Mouse (Mus musculus) gastrocnemius, postnatal 36 days (tissue): ENCODE measurements around the gene Tmem238. TPM values are rescaled to one million over a fixed set of nuclear protein-coding genes. Genes with fewer than 3 reads are reported as not detected.
A peak's percentile ranks its signal among the peaks of the same experiment; 100 is the strongest.

Experiments
- DNase-seq, 2 experiments: peaks; one replicate each; pipeline ENCODE4 v3.0.0; 2022
- intact Hi-C: fragments of 180-260 bp; cut with DNase I; formaldehyde crosslinking; loops from one replicate; pipeline ENCODE4 v1.15.1; 2025
- total RNA-seq, 2 experiments: library from RNA; stranded (reverse); gene quantifications; 2 replicates each; pipeline ENCODE4 v1.2.3; 2021

Gene Tmem238
- total RNA-seq, 2 experiments from 2014 or later: 7.9 to 9.5 TPM

DNA sequence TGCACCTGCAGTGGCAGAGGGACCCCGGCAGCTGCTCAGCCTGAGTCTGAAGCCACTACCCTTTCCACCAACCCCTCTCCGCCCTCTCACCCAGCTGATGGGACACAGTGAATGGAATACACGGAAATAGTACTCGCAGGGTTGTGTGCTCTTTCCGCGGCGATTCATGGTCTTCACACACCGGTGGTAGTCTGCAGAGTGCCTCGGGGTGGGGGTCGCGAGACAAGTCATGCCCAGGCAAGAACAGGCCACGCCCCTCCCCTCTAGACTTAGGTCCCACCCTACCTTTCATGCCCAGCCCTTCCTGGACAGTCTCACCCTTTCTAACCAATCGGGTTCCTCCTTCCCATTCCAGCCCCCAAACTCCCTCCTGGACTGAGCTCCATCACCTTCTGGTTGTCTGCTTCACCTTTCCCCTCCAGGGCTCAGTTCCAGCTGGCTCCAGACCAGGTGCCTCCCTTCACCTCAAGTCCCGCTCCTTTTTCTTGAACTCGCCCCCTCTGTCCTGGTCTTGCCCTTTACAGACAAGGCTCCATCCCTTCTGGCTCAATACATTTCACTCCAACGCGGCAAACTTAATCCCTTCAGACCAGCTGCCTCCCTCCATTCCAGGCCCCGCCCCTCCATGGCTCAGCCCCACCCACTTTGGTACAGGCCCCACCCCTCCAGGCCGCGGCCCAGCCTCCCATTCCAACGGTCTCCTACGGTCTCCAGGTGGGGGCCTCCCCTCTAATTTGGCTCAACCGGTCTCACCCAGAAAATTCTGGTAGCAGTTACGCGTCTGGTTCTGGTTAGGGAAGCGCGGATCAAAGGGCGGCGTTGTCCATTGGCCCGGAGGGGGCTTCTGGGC, 37.3 kb downstream of the Tmem238 start:
- intact Hi-C loops: no loop called here
- DNase-seq: no peak

DNA sequence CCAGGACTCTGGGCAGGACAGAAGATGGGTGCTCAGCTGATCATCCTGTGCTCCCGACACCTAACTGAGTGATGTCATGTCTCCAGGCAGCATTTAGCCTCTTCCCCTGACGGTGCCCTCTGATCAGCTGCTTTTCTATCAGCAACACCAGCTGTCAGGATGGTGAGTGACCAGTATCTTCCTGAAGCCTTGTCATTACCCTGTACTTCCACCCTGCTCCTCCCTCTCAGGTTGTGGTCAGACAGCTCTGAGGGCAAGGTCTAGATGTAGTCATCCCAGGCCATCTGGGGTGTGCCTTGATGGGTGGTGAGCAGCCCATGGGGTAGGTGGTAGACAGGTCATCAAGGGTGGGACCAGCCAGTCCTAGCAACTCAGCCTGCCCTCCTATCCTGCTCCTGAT, 40.3 kb downstream of the Tmem238 start:
- DNase-seq: no peak
- intact Hi-C loops: no loop called here

DNA sequence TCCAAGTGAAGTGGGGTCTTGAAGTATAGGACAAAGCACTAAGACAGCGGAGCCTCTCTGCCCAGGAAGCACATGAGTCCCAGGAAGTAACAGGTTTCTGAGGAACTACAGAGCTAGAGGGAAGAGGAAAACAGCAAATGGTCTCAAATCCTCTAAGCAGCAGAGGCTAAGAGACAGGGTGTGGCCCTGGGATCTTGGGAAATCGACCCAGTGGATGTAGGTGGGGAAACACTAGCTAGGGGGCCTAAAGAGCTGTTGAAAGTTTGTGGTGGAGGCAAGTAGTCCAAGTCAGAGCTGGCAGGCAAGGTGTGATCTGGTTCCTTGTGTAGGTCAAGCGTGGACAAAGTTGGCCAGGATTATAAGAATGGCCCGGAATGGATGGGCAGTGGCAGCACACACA, 41.1 kb downstream of the Tmem238 start:
- DNase-seq: no peak
- intact Hi-C loops: no loop called here

DNA sequence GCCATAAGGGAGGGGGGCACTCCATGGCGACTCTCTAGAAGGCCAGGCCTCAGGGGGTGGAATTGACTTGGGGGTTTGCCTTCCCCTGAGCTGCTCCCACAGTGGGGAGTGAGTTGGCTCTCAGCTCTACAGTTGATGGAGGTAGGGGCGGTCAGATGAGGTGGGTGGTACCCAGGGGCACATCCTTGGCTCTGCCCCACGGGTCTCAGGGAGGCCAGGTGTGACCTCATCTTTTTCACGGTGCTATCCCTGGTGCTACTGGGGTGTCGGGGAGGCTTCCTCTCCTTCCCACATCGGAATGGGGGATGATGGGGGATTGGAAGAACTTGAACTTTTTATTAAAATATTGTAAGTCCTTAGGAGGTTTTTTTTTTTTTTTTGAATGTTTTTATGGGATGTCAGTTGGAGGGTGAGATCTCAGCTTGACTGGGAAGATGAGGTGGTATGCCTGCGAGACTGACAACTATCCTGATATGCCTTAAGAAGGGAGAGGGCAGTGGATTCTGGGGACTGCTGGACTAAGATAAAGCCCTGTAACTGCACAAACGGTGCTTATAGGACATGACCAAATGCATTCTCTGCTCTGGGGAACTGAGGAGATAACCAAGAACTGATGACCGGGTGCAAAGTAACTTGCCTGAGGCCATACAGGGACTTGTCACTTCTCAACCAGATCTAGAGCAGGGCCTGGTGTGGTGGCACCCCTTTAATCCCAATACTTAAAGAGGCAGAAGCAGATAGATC, 42.1 kb downstream of the Tmem238 start:
- no peak for DNase-seq
- intact Hi-C loops: no loop called here

DNA sequence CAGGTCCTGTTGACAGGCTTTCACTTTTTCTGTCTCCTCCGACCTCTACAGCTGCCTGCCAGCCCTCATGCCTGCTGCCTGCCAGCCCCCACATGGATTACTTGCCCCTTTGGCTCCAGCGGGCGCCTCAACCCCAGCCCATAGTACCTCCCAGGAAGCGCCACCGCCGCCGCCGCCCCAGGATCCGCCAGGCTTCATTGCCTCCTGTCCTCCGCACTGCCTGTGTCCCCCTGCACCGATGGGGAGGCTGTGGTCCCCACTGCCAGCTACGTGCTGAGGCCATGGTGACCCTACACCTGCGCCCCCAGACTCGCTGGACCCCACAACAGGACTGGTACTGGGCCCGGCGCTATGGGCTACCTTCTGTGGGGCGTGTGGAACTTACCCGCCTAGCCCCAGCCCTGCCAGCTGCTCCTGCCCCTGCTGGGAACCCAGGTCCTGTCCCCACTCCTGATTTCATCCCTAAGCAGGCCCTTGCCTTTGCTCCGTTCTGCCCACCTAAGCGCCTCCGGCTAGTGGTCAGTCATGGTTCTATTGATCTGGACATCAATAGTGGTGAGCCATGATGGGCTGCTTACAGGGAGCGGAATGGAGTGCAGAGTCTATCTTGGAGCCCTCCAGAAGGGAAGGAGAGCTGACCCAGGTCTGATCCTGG, 43.0 kb downstream of the Tmem238 start:
- intact Hi-C loops: no loop called here
- DNase-seq: no peak

DNA sequence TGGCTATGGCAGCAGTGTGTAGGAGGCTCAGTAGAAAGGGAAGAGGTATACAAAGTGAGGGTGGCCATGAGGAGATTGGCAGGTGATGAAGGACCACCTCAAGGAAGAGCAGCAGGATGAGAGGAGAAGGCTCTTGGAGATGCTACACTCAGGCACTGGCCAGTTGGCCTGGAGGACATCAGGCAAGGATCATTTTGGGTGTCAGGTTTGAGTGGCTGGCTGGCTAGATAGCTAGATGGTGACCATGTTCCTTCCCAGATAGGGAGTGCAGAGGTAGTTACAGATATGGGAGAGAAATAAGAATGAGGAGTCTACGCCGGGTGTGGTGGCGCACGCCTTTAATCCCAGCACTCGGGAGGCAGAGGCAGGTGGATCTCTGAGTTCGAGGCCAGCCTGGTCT, 44.6 kb downstream of the Tmem238 start:
- intact Hi-C loops: no loop called here

DNA sequence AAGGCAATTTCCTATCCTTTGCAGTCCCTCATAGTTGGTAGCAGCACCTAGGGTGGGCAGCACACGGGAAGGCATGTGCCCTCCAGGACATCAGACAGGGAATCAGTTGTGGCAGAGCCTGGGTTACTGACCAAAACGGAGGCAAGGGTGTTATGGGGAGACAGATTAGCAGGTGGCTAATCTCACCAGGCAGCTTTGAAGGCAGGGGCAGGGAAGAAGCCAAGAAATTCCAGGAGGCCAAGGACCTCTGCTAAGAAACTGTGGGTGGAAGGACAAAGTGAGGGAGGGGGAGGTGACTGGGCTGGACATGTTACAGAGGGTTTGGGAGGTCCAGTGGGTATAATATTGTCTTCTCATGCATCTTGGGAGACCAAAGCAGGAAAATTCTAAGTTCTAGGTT, 46.1 kb downstream of the Tmem238 start:
- DNase-seq: no peak
- intact Hi-C loops: no loop called here

More for the DNA sequence above, 44.6 kb downstream of the Tmem238 start:
- no peak for DNase-seq

DNA sequence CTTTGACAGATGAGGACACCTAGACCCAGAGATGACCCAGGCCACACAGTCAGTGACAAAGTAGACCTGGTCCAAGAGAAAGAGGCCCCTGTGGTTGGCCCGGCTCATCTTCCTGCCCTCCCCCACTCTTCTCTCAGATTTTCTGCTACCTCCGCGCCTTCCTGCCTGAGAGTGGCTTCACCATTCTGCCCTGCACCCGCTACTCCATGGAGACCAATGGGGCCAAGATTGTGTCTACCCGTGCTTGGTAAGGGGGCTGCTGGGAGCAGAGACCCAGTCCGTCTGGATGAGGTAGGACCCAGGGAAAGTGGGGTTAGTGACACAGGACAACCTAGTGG, 47.0 kb downstream of the Tmem238 start:
- intact Hi-C loops: no loop called here
- DNase-seq: no peak

DNA sequence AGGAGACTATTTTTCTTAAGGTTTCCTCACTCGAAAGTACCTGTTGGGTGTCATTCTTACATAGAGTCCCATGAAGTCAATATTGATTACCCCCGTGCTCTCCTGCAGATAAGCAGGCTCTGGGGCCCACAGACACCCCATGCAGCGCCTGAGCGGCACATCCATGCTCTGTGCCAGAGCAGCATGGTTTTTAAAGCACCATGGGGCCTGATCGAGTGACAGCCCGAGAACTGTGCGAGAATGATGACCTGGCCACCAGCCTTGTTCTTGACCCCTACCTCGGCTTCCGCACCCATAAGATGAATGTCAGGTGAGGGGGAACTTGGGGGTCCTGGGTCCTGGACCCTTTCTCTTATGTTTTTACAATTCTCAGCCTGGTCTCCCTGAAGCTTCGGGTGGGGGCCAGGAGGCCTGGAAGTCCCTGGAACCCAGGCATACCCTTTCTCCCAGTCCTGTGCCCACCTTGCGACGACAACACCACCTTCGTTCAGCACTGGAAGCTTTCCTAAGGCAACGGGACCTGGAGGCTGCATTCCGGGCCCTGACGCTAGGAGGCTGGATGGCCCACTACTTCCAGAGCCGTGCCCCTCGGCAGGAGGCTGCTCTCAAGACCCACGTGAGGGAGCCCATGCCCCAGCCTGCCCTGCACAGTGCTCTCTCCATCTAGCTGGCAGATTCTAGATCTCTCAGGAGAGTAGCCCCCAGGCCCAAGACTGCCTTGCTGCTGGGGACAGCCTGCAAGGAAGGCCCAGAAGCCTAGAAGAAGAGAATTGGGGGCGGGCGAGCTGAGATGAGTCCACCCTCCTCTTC, 47.6 kb downstream of the Tmem238 start:
- intact Hi-C loops: loop anchor here (2.0 kb wide), 2 partner anchors 47 to 57 kb away; partner anchors contain the start of genes Hspbp1 and Tmem238
- DNase-seq: no peak

DNA sequence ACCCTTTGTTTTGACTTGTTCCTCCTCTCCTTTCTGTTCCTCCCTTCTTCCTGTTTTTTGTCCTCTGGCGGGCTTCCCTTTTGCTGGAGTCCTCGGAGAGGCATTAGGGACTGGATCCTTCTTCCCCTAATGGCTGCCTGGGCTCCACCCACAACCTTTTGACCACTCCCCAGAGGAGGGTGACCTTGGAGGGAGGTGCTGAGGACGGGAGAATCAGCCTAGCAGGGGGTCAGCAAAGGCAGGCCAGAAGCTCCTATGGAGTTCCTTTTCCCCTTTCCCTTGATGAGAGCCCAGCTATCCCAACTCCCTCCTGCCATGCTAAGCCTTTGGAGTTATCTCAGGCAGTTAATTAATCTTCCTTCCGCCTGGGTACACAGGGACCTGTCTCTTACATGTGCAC, 48.3 kb downstream of the Tmem238 start:
- peak; percentile 43 to 58 for DNase-seq
- intact Hi-C loops: loop anchor here (2.0 kb wide), 2 partner anchors 48 to 56 kb away; partner anchors contain the start of genes Hspbp1 and Tmem238

DNA sequence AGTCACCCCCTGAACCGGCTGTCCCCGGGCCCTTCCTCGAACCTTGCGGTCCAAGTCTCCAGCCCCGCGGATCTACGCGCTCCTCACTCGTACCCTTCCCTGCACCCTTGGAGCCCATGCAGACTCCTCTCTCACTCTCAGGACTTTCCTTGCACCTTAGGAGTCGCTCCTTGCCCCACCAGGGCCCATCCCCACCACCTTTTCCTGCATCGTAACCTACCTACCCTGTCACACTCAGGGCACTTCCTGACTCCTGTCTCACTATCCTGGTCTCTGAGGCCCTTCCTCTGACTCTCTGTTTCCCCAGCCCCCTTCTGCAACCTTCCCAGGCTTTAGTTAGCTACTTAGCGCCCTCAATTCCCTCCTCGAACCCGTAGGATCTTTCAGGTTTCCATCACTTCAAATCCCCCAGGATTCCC, 49.1 kb downstream of the Tmem238 start:
- intact Hi-C loops: loop anchor here (2.0 kb wide), 2 partner anchors 48 to 56 kb away; partner anchors contain the start of genes Hspbp1 and Tmem238
- no peak for DNase-seq

DNA sequence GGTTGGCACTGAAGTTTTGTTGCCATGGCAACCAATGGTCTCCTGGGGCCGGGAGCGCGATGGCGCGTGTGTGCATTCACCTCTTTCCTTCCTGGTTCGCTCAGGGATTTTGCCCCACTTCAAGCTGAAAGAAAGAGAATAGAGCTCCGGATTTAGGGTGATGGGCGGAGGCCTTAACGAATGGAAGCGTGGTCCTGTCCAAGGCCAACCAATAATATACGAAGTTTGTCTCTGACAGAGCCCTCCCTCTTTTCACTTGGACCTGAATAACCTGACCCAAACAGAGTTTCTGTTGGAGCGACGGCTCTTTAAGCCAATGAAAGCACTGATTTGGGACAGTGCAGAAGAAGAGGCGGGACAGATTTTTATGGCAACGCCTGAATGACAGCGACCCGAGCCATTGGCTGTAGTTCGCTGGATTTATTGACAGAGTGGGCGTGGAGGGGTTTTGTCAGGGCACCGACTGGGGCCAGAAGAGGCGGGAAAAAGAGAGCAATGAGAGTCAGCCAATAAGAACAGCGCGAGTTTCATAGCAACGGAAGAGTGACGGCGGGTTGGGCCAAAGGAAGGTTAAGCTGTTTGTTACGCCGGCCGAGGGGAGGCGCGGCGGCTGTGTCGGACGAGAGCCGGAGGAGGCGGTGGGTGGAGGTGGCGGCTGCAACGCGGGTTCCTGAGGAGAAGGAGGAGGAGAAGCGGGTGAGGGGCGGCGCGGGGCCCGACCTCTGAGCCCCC, 49.7 kb downstream of the Tmem238 start, which contains the start of gene Kmt5c:
TSS of gene Kmt5c (plus strand) at position 572 of the 732 bp plus-strand sequence.
- DNase-seq: peak; percentile 94 to 96

DNA sequence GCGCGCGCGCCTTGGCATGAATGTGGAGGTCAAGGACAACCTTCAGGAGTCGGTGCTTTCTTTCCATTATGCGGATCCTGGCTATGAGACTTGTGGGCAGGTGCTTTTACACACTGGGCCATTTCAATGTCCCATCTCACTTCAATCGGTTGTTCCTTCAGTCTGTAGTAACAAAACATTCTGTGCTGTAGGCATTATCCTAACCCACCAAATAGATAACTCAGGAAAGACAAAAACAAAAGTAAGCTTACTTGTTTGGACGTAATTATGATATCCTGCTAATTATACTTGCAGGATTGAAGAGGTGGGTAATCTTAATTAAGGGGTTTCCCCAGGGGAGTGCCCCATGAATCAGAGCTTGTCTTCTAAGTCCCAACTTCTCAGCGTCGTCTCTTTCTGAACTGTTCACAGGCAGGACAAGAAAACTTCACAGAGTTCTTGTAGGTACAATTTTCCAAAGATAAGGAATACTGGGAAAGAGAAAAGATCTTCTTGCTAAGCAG, 50.4 kb downstream of the Tmem238 start:
- DNase-seq: no peak
- intact Hi-C loops: no loop called here

More for the DNA sequence above, 49.7 kb downstream of the Tmem238 start, which contains the start of gene Kmt5c:
- intact Hi-C loops: loop anchor here (2.0 kb wide), 2 partner anchors 49 to 55 kb away; partner anchors contain the start of genes Hspbp1 and Tmem238

Other genes starting within 250 kb of the Tmem238 start
- gene Syt5, start 242.1 kb downstream of the Tmem238 start, total RNA-seq: not detected
- gene Ptprh, start 185.6 kb downstream of the Tmem238 start, total RNA-seq: not detected
- gene Tmem86b, start 158.2 kb downstream of the Tmem238 start, total RNA-seq: 1 to 10 TPM; 2.5 to 3.2 TPM
- gene Ppp6r1, start 130.6 kb downstream of the Tmem238 start, total RNA-seq: 10 to 100 TPM; 40.2 to 42.4 TPM
- gene Hspbp1, start 104.6 kb downstream of the Tmem238 start, total RNA-seq: 10 to 100 TPM; 22.4 to 24.9 TPM
- 1 to 10 TPM in 1 of 2 experiments, under 1 TPM in 1; 0.54 to 1.6 TPM for gene Brsk1, start 99.1 kb downstream of the Tmem238 start, total RNA-seq
- not detected for gene Tmem150b, start 64.4 kb downstream of the Tmem238 start, total RNA-seq
- 10 to 100 TPM in 1 of 2 experiments, 1 to 10 TPM in 1; 9.7 to 10.5 TPM for gene Kmt5c, start 49.5 kb downstream of the Tmem238 start, total RNA-seq
- 1 to 10 TPM; 1.4 to 1.9 TPM for gene Cox6b2, start 36.6 kb downstream of the Tmem238 start, total RNA-seq
- gene Fam71e2, start 18.4 kb downstream of the Tmem238 start, total RNA-seq: not detected
- not detected for gene Il11, start 6.8 kb downstream of the Tmem238 start, total RNA-seq
- gene Tmem190, start 6.7 kb downstream of the Tmem238 start, total RNA-seq: not detected
- 100 to 1,000 TPM; 431 to 514 TPM for gene Rpl28, start 3.2 kb upstream of the Tmem238 start, total RNA-seq
- 10 to 100 TPM; 70.3 to 83.7 TPM for gene Ube2s, start 22.9 kb upstream of the Tmem238 start, total RNA-seq
- gene Shisa7, start 55.0 kb upstream of the Tmem238 start, total RNA-seq: not detected
- 1 to 10 TPM; 3.6 to 3.8 TPM for gene Isoc2b, start 80.6 kb upstream of the Tmem238 start, total RNA-seq
- 10 to 100 TPM; 21.0 to 28.3 TPM for gene Isoc2a, start 87.5 kb upstream of the Tmem238 start, total RNA-seq
- gene Gm36210, start 116.9 kb upstream of the Tmem238 start, total RNA-seq: under 1 TPM; 0.20 TPM
- gene Zfp628, start 125.6 kb upstream of the Tmem238 start, total RNA-seq: 1 to 10 TPM; 8.9 TPM
- gene Nat14, start 132.4 kb upstream of the Tmem238 start, total RNA-seq: 1 to 10 TPM; 2.5 to 3.2 TPM
- 10 to 100 TPM in 1 of 2 experiments, 1 to 10 TPM in 1; 8.8 to 11.1 TPM for gene Ssc5d, start 136.1 kb upstream of the Tmem238 start, total RNA-seq
- 10 to 100 TPM; 30.5 to 35.8 TPM for gene Sbk2, start 174.8 kb upstream of the Tmem238 start, total RNA-seq
- 1 to 10 TPM; 1.6 to 1.7 TPM for gene Sbk3, start 181.5 kb upstream of the Tmem238 start, total RNA-seq
- gene Zfp579, start 206.5 kb upstream of the Tmem238 start, total RNA-seq: 1 to 10 TPM; 7.8 to 9.5 TPM
- 1 to 10 TPM; 6.9 TPM for gene Zfp524, start 224.8 kb upstream of the Tmem238 start, total RNA-seq
- gene Fiz1, start 225.0 kb upstream of the Tmem238 start, total RNA-seq: 10 to 100 TPM; 20.7 to 22.7 TPM
- not detected for gene Gm44973, start 225.8 kb upstream of the Tmem238 start, total RNA-seq
- 10 to 100 TPM; 11.0 to 13.0 TPM for gene Zfp865, start 230.7 kb upstream of the Tmem238 start, total RNA-seq
- gene Ccdc106, start 230.9 kb upstream of the Tmem238 start, total RNA-seq: under 1 TPM in 1 of 2 experiments, not detected in 1; 0.20 TPM
- under 1 TPM in 1 of 2 experiments, not detected in 1; 0.42 TPM for gene 4632433K11Rik, start 244.5 kb upstream of the Tmem238 start, total RNA-seq
- 1 to 10 TPM; 2.2 to 3.9 TPM for gene Zfp784, start 248.8 kb upstream of the Tmem238 start, total RNA-seq